Mouse (Mus musculus) bone marrow, adult 2 months (tissue): ENCODE data around the gene Epha4. TPM values are rescaled to one million over a fixed set of nuclear protein-coding genes. Genes with fewer than 3 reads are reported as not detected.

Experiments
- H3K27ac ChIP-seq: fragments of 200-500 bp; 2 replicates; pipeline ENCODE4 v1.5.1; 2012; ENCODE audit warnings: low read depth, mild to moderate bottlenecking, control low read depth, inconsistent platforms, low read length; ENCODE audit not compliant: control insufficient read depth, poor library complexity, insufficient read depth
- H3K4me1 ChIP-seq: fragments of 200-500 bp; 2 replicates; pipeline ENCODE4 v1.6.1; 2011; ENCODE audit warnings: low read length; ENCODE audit not compliant: control insufficient read depth, insufficient read depth
- H3K4me3 ChIP-seq: fragments of 200-500 bp; replicated peaks from 2 replicates; pipeline ENCODE3; 2011; ENCODE audit warnings: mild to moderate bottlenecking, low read depth, low read length, control low read depth; ENCODE audit not compliant: control insufficient read depth
- CTCF ChIP-seq: fragments of 200-500 bp; IDR thresholded peaks from 2 replicates; pipeline ENCODE4 v1.5.1; 2011; ENCODE audit warnings: low read length, control low read depth; ENCODE audit not compliant: control insufficient read depth, insufficient read depth
- POLR2A ChIP-seq: fragments of 200-500 bp; IDR thresholded peaks from 2 replicates; pipeline ENCODE4 v1.6.1; 2011; ENCODE audit warnings: low read depth, mild to moderate bottlenecking, control low read depth, low read length, borderline replicate concordance; ENCODE audit not compliant: control insufficient read depth
- WGBS: fragments of 180-500 bp; shearing (Covaris S2); methylation state at CpG from one replicate; pipeline ENCODE4 v1.1.7; 2018; 5-methylcytosine and 5-hydroxymethylcytosine counted together
- polyA plus RNA-seq: library from polyadenylated mRNA; stranded (reverse); fragments of >200 nt; gene quantifications from 2 replicates; pipeline ENCODE4 v1.2.4, GENCODE M21; 2011; ENCODE audit warnings: low replicate concordance; ENCODE audit not compliant: missing spikeins, insufficient read depth, insufficient read length

The Epha4 gene
- polyA plus RNA-seq, 1 experiment = 0.80 TPM

- Histone ChIP-seq H3K4me1 (no peaks in the 10 kb centered on the region), H3K4me3 (no peak overlapping the region), H3K27ac (no peak overlapping the region)
- WGBS = 85% methylated on average over 10 of the region's 10 CpGs
- TF ChIP-seq POLR2A (no peak), CTCF (no peak)
Measured at GRCm38 (mm10) chr1:77437881-77438610, 76.8 kb downstream of the Epha4 start.

GRCm38 (mm10) chr1:77435045-77435444 lies 79.8 kb downstream of the Epha4 start:
- 60% methylated on average over 4 of the region's 4 CpGs for WGBS
- no peaks in the 10 kb centered on the region for H3K4me1 ChIP-seq
- H3K4me3 ChIP-seq = no peak overlapping the region
- no peak for TF ChIP-seq POLR2A
- TF ChIP-seq CTCF = no peak
- H3K27ac ChIP-seq = no peak overlapping the region

- TF ChIP-seq POLR2A (no peak), CTCF (no peak)
- WGBS = 91% methylated on average over 3 of the region's 3 CpGs
- Histone ChIP-seq H3K27ac (no peak overlapping the region), H3K4me1 (no peaks in the 10 kb centered on the region), H3K4me3 (no peak overlapping the region)
Measured at GRCm38 (mm10) chr1:77433148-77433547, 81.7 kb downstream of the Epha4 start.

- no peak overlapping the region for H3K27ac ChIP-seq
- WGBS = 83% methylated on average over 2 of the region's 2 CpGs
Measured at GRCm38 (mm10) chr1:77432489-77432888, 82.4 kb downstream of the Epha4 start.

GRCm38 (mm10) chr1:77429174-77429573 lies 85.7 kb downstream of the Epha4 start:
- WGBS = 86% methylated on average over 6 of the region's 6 CpGs
- no peak for TF ChIP-seq POLR2A
- no peak for TF ChIP-seq CTCF
- no peak overlapping the region for H3K4me3 ChIP-seq
- H3K4me1 ChIP-seq = no peaks in the 10 kb centered on the region
- H3K27ac ChIP-seq = no peak overlapping the region

More at GRCm38 (mm10) chr1:77432489-77432888, 82.4 kb downstream of the Epha4 start:
- H3K4me3 ChIP-seq = no peak overlapping the region
- TF ChIP-seq CTCF (no peak), POLR2A (no peak)
- no peaks in the 10 kb centered on the region for H3K4me1 ChIP-seq

- TF ChIP-seq CTCF = no peak
- TF ChIP-seq POLR2A = no peak
- Histone ChIP-seq H3K4me3 (no peak overlapping the region), H3K27ac (no peak overlapping the region), H3K4me1 (no peaks in the 10 kb centered on the region)
- WGBS = 77% methylated on average over 6 of the region's 6 CpGs
Measured at GRCm38 (mm10) chr1:77426956-77427355, 87.9 kb downstream of the Epha4 start.

GRCm38 (mm10) chr1:77425171-77425570 lies 89.7 kb downstream of the Epha4 start:
- H3K27ac ChIP-seq = no peak overlapping the region
- no peaks in the 10 kb centered on the region for H3K4me1 ChIP-seq
- WGBS = 78% methylated on average over 3 of the region's 3 CpGs
- H3K4me3 ChIP-seq = no peak overlapping the region
- TF ChIP-seq CTCF (no peak), POLR2A (no peak)

- TF ChIP-seq CTCF = no peak
- TF ChIP-seq POLR2A = no peak
- no peak overlapping the region for H3K4me3 ChIP-seq
- WGBS = 72% methylated on average over 3 of the region's 3 CpGs
- H3K4me1 ChIP-seq = no peaks in the 10 kb centered on the region
- H3K27ac ChIP-seq = no peak overlapping the region
Measured at GRCm38 (mm10) chr1:77421081-77421480, 93.8 kb downstream of the Epha4 start.
